25 mouse cellular contexts compared by ENCODE assay signal in genomic region chr3:122330484-122330883, GRCm38 (mm10). TPM values are rescaled to one million over a fixed set of nuclear protein-coding genes. Genes with fewer than 3 reads are reported as not detected.
DNase-seq lines count a peak whose midpoint lies in the region; ATAC-seq and TF ChIP-seq lines count a peak whose summit lies in the region.
"Had no signal": no experiment of that assay in that cellular context is flagged by ENCODE, and none has a peak within 500 bp of the region (broad histone marks: within the 10 kb centered on the region; RNA-seq: fewer than 3 reads in every experiment).

No protein-coding gene starts in this region.

- no peak overlapping the region for H3K9ac ChIP-seq in intestine, embryonic 16.5 days (ENCODE audit: low read depth, low read length)
- H3K9ac ChIP-seq in stomach, postnatal 0 days (ENCODE audit: low read length), result no peak overlapping the region
- no peak overlapping the region for H3K9ac ChIP-seq in forebrain, postnatal 0 days
- H3K9ac ChIP-seq: forebrain, embryonic 12.5 days; forebrain, embryonic 15.5 days; heart, embryonic 12.5 days; heart, embryonic 15.5 days; hindbrain, embryonic 13.5 days had no signal

- H3K27me3 ChIP-seq in intestine, embryonic 16.5 days (replicated peaks; ENCODE audit: control insufficient read depth, insufficient read depth, low read length), result no peaks in the 10 kb centered on the region
- no peaks in the 10 kb centered on the region for H3K27me3 ChIP-seq in stomach, postnatal 0 days (ENCODE audit: control insufficient read depth, insufficient read depth, low read length)
- H3K27me3 ChIP-seq in forebrain, postnatal 0 days (ENCODE audit: insufficient read depth, low read length), result no peaks in the 10 kb centered on the region
- H3K27me3 ChIP-seq: forebrain, embryonic 12.5 days; forebrain, embryonic 15.5 days; hindbrain, embryonic 13.5 days had no signal

- H3K9me3 ChIP-seq in intestine, embryonic 16.5 days (ENCODE audit: control insufficient read depth, low read length), result no peaks in the 10 kb centered on the region
- no peaks in the 10 kb centered on the region for H3K9me3 ChIP-seq in stomach, postnatal 0 days (ENCODE audit: control insufficient read depth, low read length)
- no peaks in the 10 kb centered on the region for H3K9me3 ChIP-seq in forebrain, postnatal 0 days (ENCODE audit: low read length)
- H3K9me3 ChIP-seq: forebrain, embryonic 12.5 days; forebrain, embryonic 15.5 days; heart, embryonic 12.5 days; heart, embryonic 15.5 days; hindbrain, embryonic 10.5 days; hindbrain, embryonic 13.5 days had no signal

- H3K4me3 ChIP-seq in intestine, embryonic 16.5 days (ENCODE audit: low read length), result no peak overlapping the region
- no peak overlapping the region for H3K4me3 ChIP-seq in stomach, postnatal 0 days (ENCODE audit: low read depth, low read length)
- no peak overlapping the region for H3K4me3 ChIP-seq in forebrain, postnatal 0 days (ENCODE audit: low read depth, low read length)
- H3K4me3 ChIP-seq: forebrain, embryonic 12.5 days; forebrain, embryonic 15.5 days; heart, embryonic 12.5 days; heart, embryonic 15.5 days; hindbrain, embryonic 10.5 days; hindbrain, embryonic 13.5 days had no signal

- peak; percentile 51 for ATAC-seq in frontal cortex, adult (ENCODE audit: low TSS enrichment)
- peak; percentile 62 for ATAC-seq in intestine, embryonic 16.5 days
- 0 out of 2 replicates have a peak, but pooled peaks have one; percentile 29 for ATAC-seq in stomach, postnatal 0 days (ENCODE audit: low FRiP score, low TSS enrichment)
- no peak for ATAC-seq in forebrain, postnatal 0 days
- no peak for ATAC-seq in erythroid progenitor cell, adult 5-6 weeks (replicated peaks; ENCODE audit: low FRiP score, poor library complexity, severe bottlenecking)
- ATAC-seq: activated CD4-positive, CD25-positive, alpha-beta regulatory T cell, adult 4 months; forebrain, embryonic 15.5 days; hindbrain, embryonic 16.5 days had no signal

- no peak overlapping the region for H3K4me2 ChIP-seq in intestine, embryonic 16.5 days (ENCODE audit: low read depth, low read length)
- H3K4me2 ChIP-seq in stomach, postnatal 0 days (replicated peaks; ENCODE audit: low read depth), result no peak overlapping the region
- no peak overlapping the region for H3K4me2 ChIP-seq in forebrain, postnatal 0 days (ENCODE audit: low read depth)
- H3K4me2 ChIP-seq: forebrain, embryonic 12.5 days; forebrain, embryonic 15.5 days; heart, embryonic 12.5 days; heart, embryonic 15.5 days; hindbrain, embryonic 13.5 days had no signal

- WGBS in intestine, embryonic 16.5 days, result 54% methylated on average over 12 of the region's 12 CpGs
- 50% methylated on average over 12 of the region's 12 CpGs for WGBS in stomach, postnatal 0 days
- WGBS in forebrain, postnatal 0 days, result 86% methylated on average over 12 of the region's 12 CpGs

- no peak for TF ChIP-seq CTCF in stomach, postnatal 0 days (IDR thresholded peaks at IDR 0.05; ENCODE audit: low read depth)
- no peak for TF ChIP-seq CTCF in forebrain, postnatal 0 days (IDR thresholded peaks at IDR 0.05; ENCODE audit: low read depth)

- H3K36me3 ChIP-seq in intestine, embryonic 16.5 days (ENCODE audit: control insufficient read depth, insufficient read depth, low read length), result no peaks in the 10 kb centered on the region
- H3K36me3 ChIP-seq in stomach, postnatal 0 days (ENCODE audit: control insufficient read depth, insufficient read depth, low read length), result no peaks in the 10 kb centered on the region
- H3K36me3 ChIP-seq in forebrain, postnatal 0 days (ENCODE audit: insufficient read depth), result no peaks in the 10 kb centered on the region
- H3K36me3 ChIP-seq: forebrain, embryonic 12.5 days; forebrain, embryonic 15.5 days; heart, embryonic 12.5 days; heart, embryonic 15.5 days; hindbrain, embryonic 10.5 days; hindbrain, embryonic 13.5 days had no signal

- no peak for TF ChIP-seq EP300 in stomach, postnatal 0 days (optimal IDR thresholded peaks at IDR 0.05)

- no peak for DNase-seq in frontal cortex, adult 2 months (ENCODE audit: extremely low spot score in 1 of 2, low spot score in 1 of 2)
- peak; percentile 38 for DNase-seq in lung, postnatal 36 days
- no peak for DNase-seq in lung, postnatal 14 days
- no peak for DNase-seq in stomach, postnatal 0 days (ENCODE audit: low spot score)
- DNase-seq in forebrain, postnatal 0 days, result no peak
- DNase-seq: adrenal gland, adult 8-10 months; adrenal gland, postnatal 25 days; cerebellum, adult 18-20 months; cerebellum, adult 9-10 months; cerebellum, postnatal 14 days; gastrocnemius, postnatal 25 days; heart, adult 18-20 months; heart, postnatal 10 days; heart, postnatal 36 days had no signal

- H3K27ac ChIP-seq in intestine, embryonic 16.5 days (ENCODE audit: low read length), result no peak overlapping the region
- no peak overlapping the region for H3K27ac ChIP-seq in stomach, postnatal 0 days (replicated peaks)
- no peak overlapping the region for H3K27ac ChIP-seq in forebrain, postnatal 0 days (ENCODE audit: low read depth, low read length)
- H3K27ac ChIP-seq: forebrain, embryonic 12.5 days; forebrain, embryonic 15.5 days; heart, embryonic 15.5 days; hindbrain, embryonic 10.5 days; hindbrain, embryonic 13.5 days had no signal

- peaks cover 8% of the 10 kb centered on the region for H3K4me1 ChIP-seq in intestine, embryonic 16.5 days (ENCODE audit: control insufficient read depth, insufficient read depth, low read length)
- peaks cover 2% of the 10 kb centered on the region; the same call in 1 of the 2 replicates for H3K4me1 ChIP-seq in stomach, postnatal 0 days (replicated peaks; ENCODE audit: control insufficient read depth, insufficient read depth)
- no peaks in the 10 kb centered on the region for H3K4me1 ChIP-seq in forebrain, postnatal 0 days (ENCODE audit: insufficient read depth)
- H3K4me1 ChIP-seq: forebrain, embryonic 15.5 days had no signal

RNA-seq across cellular contexts. Expression of gene Bcar3, which starts 36.5 kb away (rescaled TPM):
- 19.0 and 19.4 TPM in 2 replicates for polyA plus RNA-seq in frontal cortex, adult 2 months (2012; rRNA removed)
- polyA plus RNA-seq in intestine, embryonic 16.5 days (2015; fragmentation: Nextera tagmentation; extraction: Ambion mirVana), result 23.7 and 27.2 TPM in 2 replicates
- 12.1 and 12.6 TPM in 2 replicates for polyA plus RNA-seq in stomach, postnatal 0 days (2015; fragmentation: Nextera tagmentation; extraction: Ambion mirVana)
- 9.5 and 11.4 TPM in 2 replicates for total RNA-seq in forebrain, postnatal 0 days (2014; rRNA removed)
- polyA plus RNA-seq in forebrain, postnatal 0 days (2015; fragmentation: Nextera tagmentation; extraction: Ambion mirVana), result 6.4 and 7.3 TPM in 2 replicates
- total RNA-seq in erythroid progenitor cell, adult 5-6 weeks (2015; ENCODE audit: low replicate concordance), result 0.72 TPM in 1 of 2 replicates, not detected in the other
- total RNA-seq in erythroid progenitor cell, adult 5-6 weeks (2017; ENCODE audit: low replicate concordance), result 2.6 TPM in 1 of 2 replicates, not detected in the other

RNA-seq across cellular contexts. Expression of gene Dnttip2, which starts 56.3 kb away (rescaled TPM):
- 17.8 and 21.0 TPM in 2 replicates for polyA plus RNA-seq in frontal cortex, adult 2 months (2012; rRNA removed)
- 62.6 and 69.2 TPM in 2 replicates for polyA plus RNA-seq in intestine, embryonic 16.5 days (2015; fragmentation: Nextera tagmentation; extraction: Ambion mirVana)
- 37.1 and 39.2 TPM in 2 replicates for polyA plus RNA-seq in stomach, postnatal 0 days (2015; fragmentation: Nextera tagmentation; extraction: Ambion mirVana)
- total RNA-seq in forebrain, postnatal 0 days (2014; rRNA removed), result 18.5 and 23.9 TPM in 2 replicates
- polyA plus RNA-seq in forebrain, postnatal 0 days (2015; fragmentation: Nextera tagmentation; extraction: Ambion mirVana), result 50.2 and 52.1 TPM in 2 replicates
- 58.7 and 68.3 TPM in 2 replicates for total RNA-seq in erythroid progenitor cell, adult 5-6 weeks (2015; ENCODE audit: low replicate concordance)
- 23.7 and 31.9 TPM in 2 replicates for total RNA-seq in erythroid progenitor cell, adult 5-6 weeks (2017; ENCODE audit: low replicate concordance)

Comparison
In these comparisons a context has a peak if more than half of its experiments do, and no peak if none do; other contexts are left out.
1. ATAC-seq: peak in frontal cortex, adult (single experiment), intestine, embryonic 16.5 days (single experiment) and stomach, postnatal 0 days (single experiment); none in forebrain, postnatal 0 days (single experiment) and erythroid progenitor cell, adult 5-6 weeks (single experiment).